Mouse (Mus musculus) erythroblast, embryonic 14.5 days (primary cell): Measurements from ENCODE around the gene Olfr1006.

Source experiments
- GATA1 ChIP-seq: IDR thresholded peaks from 2 replicates; pipeline ENCODE4 v1.6.1; 2012; ENCODE audit warnings: low read length, inconsistent platforms, mixed read lengths
- TAL1 ChIP-seq: IDR thresholded peaks from 3 replicates; pipeline ENCODE4 v1.6.1; 2012; ENCODE audit warnings: low read length, inconsistent platforms, mixed read lengths

DNA sequence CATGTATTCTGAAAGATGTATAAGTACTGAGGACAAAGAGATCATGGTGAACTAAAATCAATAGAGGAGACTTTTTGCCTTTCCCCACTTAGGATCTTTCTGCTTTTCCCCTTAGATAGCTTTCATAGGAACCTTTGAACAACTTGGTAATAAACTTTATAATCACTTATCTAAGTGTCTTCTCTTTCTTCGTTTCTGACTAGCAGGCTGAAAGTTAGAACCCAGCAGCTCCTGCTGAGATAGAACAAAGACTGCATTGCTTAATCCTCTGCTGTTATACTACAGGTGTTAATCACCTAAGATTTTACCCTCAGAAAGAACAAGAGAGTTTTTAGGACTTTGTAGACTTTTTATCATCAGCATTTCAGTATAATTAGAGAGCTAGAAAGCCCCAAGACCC is 32.6 kb upstream of the Olfr1006 start:
- TF ChIP-seq GATA1 (no peak), TAL1 (no peak)
